Mouse (Mus musculus) adipocyte (in vitro differentiated cells): Measurements from ENCODE around the gene Sox13.

Experiments
- DNase-seq: peaks from one replicate; pipeline ENCODE4 v3.0.0-alpha.2; 2016; ENCODE audit warnings: low spot score

Gene Sox13

GRCm38 (mm10) chr1:133400014-133400725, 24.0 kb downstream of the Sox13 start:
- no peak for DNase-seq

GRCm38 (mm10) chr1:133397483-133398237, 26.5 kb downstream of the Sox13 start:
- no peak for DNase-seq

GRCm38 (mm10) chr1:133397094-133397482, 27.1 kb downstream of the Sox13 start:
- no peak for DNase-seq

GRCm38 (mm10) chr1:133396693-133397092, 27.5 kb downstream of the Sox13 start:
- DNase-seq = no peak

- no peak for DNase-seq
Measured at GRCm38 (mm10) chr1:133394702-133395101, 29.5 kb downstream of the Sox13 start.

- DNase-seq = no peak
Measured at GRCm38 (mm10) chr1:133387539-133388268, 36.5 kb downstream of the Sox13 start.

- DNase-seq = no peak
Measured at GRCm38 (mm10) chr1:133386209-133386608, 38.0 kb downstream of the Sox13 start.

- DNase-seq = peak; percentile 41
Measured at GRCm38 (mm10) chr1:133385506-133385905, 38.7 kb downstream of the Sox13 start.

- no peak for DNase-seq
Measured at GRCm38 (mm10) chr1:133383157-133383783, 40.9 kb downstream of the Sox13 start.

- DNase-seq = no peak
Measured at GRCm38 (mm10) chr1:133382552-133383155, 41.5 kb downstream of the Sox13 start.

- DNase-seq = peak; percentile 76
Measured at GRCm38 (mm10) chr1:133382008-133382407, 42.2 kb downstream of the Sox13 start.

- peak; percentile 41 for DNase-seq
Measured at GRCm38 (mm10) chr1:133380347-133381065, 43.7 kb downstream of the Sox13 start.

GRCm38 (mm10) chr1:133379986-133380320, 44.2 kb downstream of the Sox13 start:
- no peak for DNase-seq

- no peak for DNase-seq
Measured at GRCm38 (mm10) chr1:133379254-133379985, 44.8 kb downstream of the Sox13 start.

GRCm38 (mm10) chr1:133377547-133377946, 46.6 kb downstream of the Sox13 start:
- no peak for DNase-seq

- peak; percentile 45 for DNase-seq
Measured at GRCm38 (mm10) chr1:133375696-133376346, 48.4 kb downstream of the Sox13 start.

GRCm38 (mm10) chr1:133372113-133372512, 52.1 kb downstream of the Sox13 start:
- no peak for DNase-seq

GRCm38 (mm10) chr1:133371431-133371830, 52.7 kb downstream of the Sox13 start:
- no peak for DNase-seq

GRCm38 (mm10) chr1:133370352-133370751, 53.8 kb downstream of the Sox13 start:
- no peak for DNase-seq

- no peak for DNase-seq
Measured at GRCm38 (mm10) chr1:133368644-133369043, 55.5 kb downstream of the Sox13 start.
